Mouse (Mus musculus) megakaryocyte progenitor cell, adult 5-6 weeks (primary cell): ENCODE data around the gene Ggt1. TPM values are rescaled to one million over a fixed set of nuclear protein-coding genes. Genes with fewer than 3 reads are reported as not detected.
"Not testable (repeated sequence)": the region's sequence is repeated elsewhere in the genome, so short reads cannot be mapped to it uniquely, and the experiment has no call there.

Experiments used
- ATAC-seq: replicated peaks from 2 replicates; pipeline ENCODE4 v1.8.0; 2016; ENCODE audit warnings: mild to moderate bottlenecking, moderate TSS enrichment, inconsistent platforms; ENCODE audit not compliant: poor library complexity
- total RNA-seq, 2 experiments: library from RNA; stranded (forward) in 1 of 2; stranded (reverse) in 1 of 2; fragments of 157-497, 149-512 nt in 1 of 2; fragments of 200-1000 nt in 1 of 2; gene quantifications; 2 replicates each; pipeline versions ENCODE4 v1.2.3 to v1.2.4; 2015 to 2017

Gene Ggt1
- total RNA-seq (2015) (not detected in 2 replicates), total RNA-seq (2017) (not detected in 2 replicates)

GRCm38 (mm10) chr10:75561071-75561654, at the start of gene Ggt1:
Ggt1 (plus strand) TSS chr10:75561604.
- ATAC-seq = no peak

DNA sequence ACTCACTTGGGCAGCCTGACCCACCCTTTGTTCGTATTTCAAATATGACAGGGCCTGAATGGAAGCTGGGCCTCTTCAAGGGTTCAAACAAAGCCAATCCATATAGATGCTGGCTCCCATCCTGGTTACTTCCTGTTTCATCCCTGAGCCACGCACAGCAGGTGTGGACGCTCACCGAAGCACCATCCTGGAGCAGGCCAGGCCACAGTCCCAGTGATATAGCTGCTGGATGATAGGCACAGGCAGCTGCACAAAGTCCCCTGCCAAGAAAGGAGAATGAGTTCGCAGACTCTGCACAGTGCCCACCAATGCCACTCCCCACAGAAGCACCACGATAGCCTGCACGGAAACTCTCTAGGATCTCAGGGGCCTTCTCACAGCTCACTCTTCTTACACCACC, 49.5 kb upstream of the Ggt1 start:
- ATAC-seq = no peak

DNA sequence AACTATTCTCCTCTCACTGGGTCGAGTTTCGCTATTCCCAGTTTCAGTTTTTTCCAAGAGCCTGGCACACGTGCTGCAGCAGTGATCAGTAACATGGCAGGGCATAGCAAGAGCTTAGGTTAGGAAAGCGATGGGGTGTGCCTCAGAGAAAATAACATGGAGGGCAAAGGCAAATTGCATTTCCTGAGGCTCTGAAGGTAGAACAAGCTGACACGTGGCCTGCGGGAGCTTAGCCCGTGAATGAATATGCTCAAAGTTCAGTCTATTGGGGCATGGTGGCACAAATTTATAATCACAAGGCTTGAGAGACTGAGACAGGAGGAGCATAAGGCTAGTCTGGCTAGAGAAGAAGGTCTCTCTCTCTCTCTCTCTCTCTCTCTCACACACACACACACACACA, 48.6 kb upstream of the Ggt1 start:
- ATAC-seq = no peak

DNA sequence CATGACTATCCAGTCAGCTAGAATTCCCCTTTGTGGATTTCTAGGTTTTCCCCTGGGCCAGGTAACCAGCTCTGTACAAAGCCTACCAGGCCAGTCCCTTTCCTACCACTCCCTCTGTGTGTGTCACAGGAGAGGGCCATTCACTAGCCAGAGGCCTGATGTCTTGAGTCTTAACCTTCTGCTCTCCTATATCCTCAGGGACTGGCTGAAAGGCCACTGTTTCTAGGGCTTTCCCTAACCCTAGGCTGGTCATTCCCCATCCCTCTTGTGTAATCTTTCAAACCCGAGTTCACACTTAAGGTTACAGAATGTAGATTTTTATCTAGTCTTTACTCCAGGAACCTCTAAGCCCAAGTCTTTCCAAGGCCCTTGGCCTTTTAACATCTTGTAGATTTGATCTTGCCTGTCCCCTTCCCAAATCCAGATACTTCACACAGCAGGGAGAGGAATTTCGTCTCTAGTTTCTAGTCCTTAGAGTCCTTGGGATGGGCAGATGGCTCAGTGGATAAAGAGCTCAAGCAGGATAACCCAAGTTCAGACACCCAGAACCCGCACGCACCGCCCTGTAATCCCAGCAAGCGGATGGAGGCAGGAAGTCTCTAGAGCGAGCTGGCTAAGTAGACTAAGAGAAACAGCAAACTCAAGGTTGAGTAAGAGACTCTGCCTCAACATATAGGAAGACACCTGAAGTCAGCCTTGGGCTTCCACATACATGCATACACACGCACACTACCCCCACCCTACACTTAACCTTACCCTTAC, 47.9 kb upstream of the Ggt1 start:
- ATAC-seq = no peak

DNA sequence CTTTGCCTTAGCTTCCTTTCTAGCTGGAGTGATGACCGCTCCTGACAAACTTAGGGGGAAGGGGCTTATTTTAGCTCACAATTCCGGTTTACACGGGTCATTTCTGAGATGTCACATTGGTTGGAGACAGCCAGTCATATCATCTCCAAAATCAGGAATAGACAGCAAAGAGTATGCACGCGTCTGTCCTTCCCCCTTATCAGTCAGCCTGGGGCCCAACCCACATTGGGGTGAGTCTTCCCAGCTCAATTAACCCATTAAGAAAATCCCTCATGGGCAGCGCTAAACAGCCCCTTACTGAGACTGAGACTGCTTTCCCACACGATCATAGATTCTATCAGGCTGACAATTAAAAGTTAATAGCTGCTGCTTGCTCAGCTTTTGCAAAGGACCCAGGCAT, 47.0 kb upstream of the Ggt1 start:
- no peak for ATAC-seq

DNA sequence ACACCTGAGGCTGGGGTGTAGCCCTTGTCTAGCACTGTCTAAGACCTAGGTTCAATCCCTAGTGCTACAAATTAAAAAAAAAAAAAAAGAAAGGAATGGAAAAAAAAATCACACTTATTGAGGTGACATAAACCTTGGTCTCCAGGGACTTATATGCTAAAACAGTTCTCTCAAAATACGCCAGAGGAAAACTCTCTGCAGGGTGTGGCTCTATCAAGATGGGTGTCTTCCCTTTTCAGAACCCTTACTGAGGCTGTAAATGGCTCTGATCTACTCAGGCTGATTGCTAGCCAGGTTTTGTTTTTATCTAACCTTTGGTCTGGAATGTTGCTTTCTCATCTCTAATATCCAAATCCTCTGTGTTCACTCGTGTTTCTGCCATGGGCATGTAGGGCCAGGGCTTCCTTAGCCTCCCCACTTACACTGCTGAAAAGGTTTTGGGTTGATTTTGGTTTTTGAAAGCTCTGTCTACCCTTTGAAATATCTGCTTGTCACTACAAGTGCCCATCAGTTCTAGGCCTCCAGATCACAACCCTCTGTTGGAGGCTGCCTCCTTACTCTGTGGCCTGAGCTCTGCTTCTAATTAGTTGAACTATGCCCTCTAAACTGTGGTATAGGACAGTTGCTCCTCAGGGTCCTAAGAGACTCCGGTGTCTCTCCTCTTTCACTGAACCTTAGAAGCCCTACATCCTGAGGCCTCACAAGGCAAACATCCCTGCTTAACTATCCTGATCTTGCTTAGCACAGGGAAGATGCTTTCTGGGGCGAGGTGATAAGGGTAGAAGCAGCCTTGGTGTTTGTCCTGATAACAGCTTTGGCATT, 46.0 kb upstream of the Ggt1 start:
- ATAC-seq = peak; percentile 21

GRCm38 (mm10) chr10:75516038-75516723, 45.2 kb upstream of the Ggt1 start:
- ATAC-seq = no peak

DNA sequence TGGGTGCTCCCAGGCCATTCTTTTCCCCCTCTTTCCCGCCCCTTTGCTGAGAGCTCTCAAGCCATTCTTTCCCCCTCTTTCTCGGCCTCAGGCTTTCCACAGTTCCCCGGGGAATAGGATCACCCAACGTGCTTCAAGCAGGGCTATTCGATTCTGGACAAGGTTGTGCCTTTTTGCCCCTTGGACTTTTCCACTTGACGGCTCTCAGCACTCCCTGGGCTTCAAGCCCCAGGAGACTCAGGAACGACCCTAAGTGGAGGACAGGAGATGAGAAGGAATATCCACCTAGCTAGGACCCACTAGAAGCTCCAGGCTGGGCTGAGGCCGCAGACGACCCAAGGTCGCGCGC, 44.7 kb upstream of the Ggt1 start:
- no peak for ATAC-seq

DNA sequence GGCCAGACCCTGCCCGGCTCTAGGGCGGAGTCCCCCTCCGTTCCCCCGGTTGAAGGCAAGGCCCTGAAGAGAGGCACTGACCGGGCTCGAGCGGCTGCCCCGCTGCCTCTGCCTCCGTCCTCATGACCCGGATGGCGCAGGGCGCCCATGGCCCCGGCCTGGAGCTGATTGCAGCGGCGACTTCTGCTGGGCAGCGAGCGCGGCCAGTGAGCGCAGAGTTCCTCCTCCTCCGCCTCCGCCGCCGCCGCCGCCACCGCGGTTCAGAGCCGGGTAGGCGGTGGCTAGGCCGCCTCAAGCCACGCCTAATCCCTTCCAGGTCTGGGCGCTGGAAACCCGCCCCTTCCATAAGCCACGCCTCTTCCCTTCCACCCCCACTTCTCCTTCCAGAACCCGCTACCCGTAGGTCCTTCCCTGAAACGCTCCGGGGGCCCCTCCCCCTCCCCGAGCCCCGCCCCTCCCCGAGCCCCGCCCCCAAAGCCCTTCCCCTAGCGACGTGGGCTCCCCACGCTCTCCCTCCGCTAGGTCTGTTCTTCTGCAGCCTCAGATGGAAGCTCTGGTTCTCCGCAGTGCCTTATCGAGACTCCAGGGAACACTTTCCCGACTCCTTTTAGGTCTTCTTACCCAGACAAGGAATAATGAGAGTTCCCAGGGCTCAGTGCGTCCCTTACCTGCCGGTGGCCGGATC, 44.2 kb upstream of the Ggt1 start, which contains the start of gene Snrpd3:
Snrpd3 (plus strand) TSS at position 479 of the 685 bp plus-strand sequence.
- peak; percentile 82 for ATAC-seq

GRCm38 (mm10) chr10:75517758-75518143, 43.7 kb upstream of the Ggt1 start, which contains the start of gene Gucd1:
Gucd1 (minus strand) TSS chr10:75517972.
- ATAC-seq = peak; percentile 79

GRCm38 (mm10) chr10:75520581-75520980, 40.8 kb upstream of the Ggt1 start:
- no peak for ATAC-seq

DNA sequence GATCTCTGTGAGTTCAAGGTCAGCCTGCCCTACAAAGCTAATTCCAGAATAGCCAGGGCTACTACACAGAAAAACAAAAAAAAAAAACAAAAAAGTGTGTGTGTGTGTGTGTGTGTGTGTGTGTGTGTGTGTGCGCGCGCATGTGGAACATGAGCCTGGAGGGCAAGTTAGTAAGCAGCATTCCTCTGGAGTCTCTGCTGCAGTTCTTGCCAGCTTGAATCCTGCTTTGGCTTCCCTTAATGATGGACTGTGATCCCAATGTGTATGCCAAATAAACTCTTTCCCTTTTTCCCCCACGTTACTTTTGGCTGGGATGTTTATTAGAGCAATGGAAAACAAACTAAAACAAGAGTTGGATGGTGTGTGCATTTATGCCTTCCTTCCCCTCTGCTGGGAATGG, 39.8 kb upstream of the Ggt1 start:
- no peak for ATAC-seq

- ATAC-seq = not testable (repeated sequence)
Observed at GRCm38 (mm10) chr10:75525450-75525849, 36.0 kb upstream of the Ggt1 start.

GRCm38 (mm10) chr10:75530322-75530721, 31.1 kb upstream of the Ggt1 start:
- no peak for ATAC-seq

DNA sequence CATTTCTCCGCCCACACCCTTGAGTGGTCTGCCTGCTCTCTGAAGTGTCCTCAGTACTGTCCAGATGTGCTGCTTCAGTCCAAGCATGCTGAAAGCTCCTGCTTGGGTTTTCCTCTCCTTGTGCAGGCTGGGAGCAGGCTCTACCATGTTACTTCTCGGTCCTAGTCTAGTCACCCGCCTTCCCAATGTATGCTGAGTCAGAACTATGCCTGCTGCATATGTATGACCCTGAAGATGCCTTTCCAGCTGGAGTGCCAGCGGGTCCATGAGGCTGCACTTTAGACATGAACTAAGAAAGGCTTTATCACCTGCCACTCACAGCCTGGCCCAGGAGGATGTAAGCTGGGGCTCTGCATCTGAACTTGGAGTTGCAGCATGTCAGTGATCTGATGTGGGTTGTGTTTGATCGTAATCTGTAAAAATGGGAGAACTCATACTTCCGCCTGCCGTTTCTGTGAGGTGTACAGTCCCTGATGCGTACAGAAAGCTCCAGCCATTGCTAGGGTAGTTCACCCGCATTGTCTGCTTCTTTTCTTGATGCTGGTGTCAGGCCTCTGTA, 29.8 kb upstream of the Ggt1 start:
- ATAC-seq = no peak

GRCm38 (mm10) chr10:75534216-75534615, 27.2 kb upstream of the Ggt1 start:
- ATAC-seq = no peak

DNA sequence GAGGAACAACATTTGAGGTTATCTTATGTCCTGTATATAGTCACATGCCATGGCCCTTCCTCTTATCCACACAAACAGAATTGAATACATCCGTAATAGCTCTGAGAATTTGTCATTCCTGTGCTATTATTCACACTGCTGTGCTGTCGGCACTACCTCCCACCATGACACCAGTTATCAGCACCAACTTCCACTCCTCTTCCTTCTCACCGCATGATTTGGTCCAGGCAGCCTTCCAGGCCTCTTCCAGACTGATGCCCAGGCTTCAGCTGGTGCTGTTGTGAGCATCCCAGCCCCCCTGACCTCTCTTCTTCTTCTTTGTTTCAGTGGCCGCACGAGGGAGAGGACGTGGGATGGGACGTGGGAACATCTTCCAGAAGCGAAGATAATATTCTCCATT, 26.5 kb upstream of the Ggt1 start:
- no peak for ATAC-seq

DNA sequence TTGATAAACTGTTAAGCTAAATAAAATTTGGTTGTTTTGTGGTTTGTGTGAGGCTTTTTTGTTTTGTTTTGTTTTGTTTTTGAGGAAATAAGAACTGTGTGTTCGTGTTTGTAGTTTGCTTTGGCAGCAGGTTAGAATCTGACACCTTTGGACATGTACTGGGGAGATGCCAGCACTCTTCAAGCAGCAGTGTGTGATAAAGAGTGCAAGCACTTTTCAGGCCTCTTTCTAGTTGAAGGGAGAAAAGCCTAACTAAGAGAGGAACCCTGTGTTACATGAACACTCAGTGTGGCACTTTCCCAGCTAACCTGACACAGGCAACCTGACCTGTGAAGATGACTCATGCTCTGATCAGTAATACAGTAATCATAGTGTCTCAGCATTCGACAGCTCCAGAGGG, 26.0 kb upstream of the Ggt1 start:
- ATAC-seq = no peak

DNA sequence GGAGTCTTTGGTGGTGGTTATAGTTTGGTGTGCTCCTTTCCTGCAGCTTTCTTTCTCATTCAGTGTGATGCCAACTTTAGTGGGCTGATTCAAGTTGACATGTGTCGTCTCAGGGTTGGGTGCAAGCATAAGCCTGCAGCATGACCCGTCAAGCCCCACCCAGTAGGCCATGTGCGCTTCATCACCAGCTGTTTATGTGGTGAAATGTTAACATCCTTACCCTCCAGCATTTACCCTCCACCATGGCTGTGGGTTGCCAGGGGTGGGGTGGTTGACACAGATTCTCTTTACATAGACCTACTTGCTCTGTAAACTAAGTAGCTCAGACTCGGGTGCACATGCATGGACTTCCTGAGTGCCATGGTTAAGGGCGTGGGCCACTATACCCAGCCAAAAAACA, 25.3 kb upstream of the Ggt1 start:
- no peak for ATAC-seq

GRCm38 (mm10) chr10:75547901-75548300, 13.5 kb upstream of the Ggt1 start:
- ATAC-seq = no peak
